Mouse (Mus musculus): ENCODE data around the gene Adam12. TPM values are rescaled to one million over a fixed set of nuclear protein-coding genes. Genes with fewer than 3 reads are reported as not detected.

Gene Adam12
- total RNA-seq (2014; rRNA removed; ENCODE audit: low replicate concordance) = 4.6 and 6.5 TPM in 2 replicates
- 0.96 and 1.0 TPM in 2 replicates for polyA plus RNA-seq (2015; fragmentation: Nextera tagmentation; extraction: Ambion mirVana)

- WGBS = 73% methylated on average over 14 of the region's 14 CpGs
- Histone ChIP-seq H3K27ac (ENCODE audit: low read depth) (no peak within 1 kb of the TSS), H3K9ac (replicated peaks; ENCODE audit: low read depth, low read length) (no peak within 1 kb of the TSS), H3K4me1 (ENCODE audit: control insufficient read depth, insufficient read depth) (peaks cover 6% of the 10 kb centered on the region; the same call in 1 of the 2 replicates), H3K36me3 (replicated peaks; ENCODE audit: control insufficient read depth, insufficient read depth, low read length) (no peaks in the 10 kb centered on the region), H3K9me3 (replicated peaks; ENCODE audit: control insufficient read depth, low read length) (no peaks in the 10 kb centered on the region), H3K27me3 (ENCODE audit: control insufficient read depth, insufficient read depth, low read length) (no peaks in the 10 kb centered on the region), H3K4me3 (ENCODE audit: low read depth, low read length) (no peak within 1 kb of the TSS), H3K4me2 (ENCODE audit: low read depth, low read length) (no peak within 1 kb of the TSS)
- no peak for TF ChIP-seq EP300 (IDR thresholded peaks at IDR 0.05; ENCODE audit: low read depth)
- no peak for ATAC-seq (ENCODE audit: insufficient read depth, low read depth)
- no peak for DNase-seq (ENCODE audit: low spot score)
Measured at GRCm38 (mm10) chr7:134231378-134232346, at the start of gene Adam12. Gene Adam12 (minus strand): TSS chr7:134232146.

DNA sequence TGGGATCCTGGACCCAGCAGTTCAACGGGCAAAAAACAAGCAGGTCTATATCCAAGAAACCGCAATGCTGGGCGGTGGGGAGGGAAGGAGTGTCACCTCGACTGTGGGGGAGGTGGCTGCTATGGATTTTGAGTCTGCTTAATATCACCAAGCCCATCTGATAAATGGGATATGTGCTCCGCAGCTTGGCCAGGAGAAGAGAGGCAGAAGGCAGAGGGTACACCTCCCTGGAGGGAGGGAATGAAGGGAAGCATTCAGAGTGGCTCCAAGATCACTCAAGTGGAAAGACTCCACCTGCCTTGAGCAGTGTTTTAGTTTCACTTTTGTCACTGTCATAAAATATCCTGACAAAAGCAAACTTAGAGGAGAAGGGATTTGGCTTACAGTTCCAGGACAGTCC lies 41.0 kb upstream of the Adam12 start:
- H3K36me3 ChIP-seq (replicated peaks; ENCODE audit: control insufficient read depth, insufficient read depth, low read length) = no peaks in the 10 kb centered on the region
- no peak for ATAC-seq (ENCODE audit: insufficient read depth, low read depth)
- WGBS = 74% methylated on average over 5 of the region's 5 CpGs

GRCm38 (mm10) chr7:134272421-134272820 lies 40.5 kb upstream of the Adam12 start:
- H3K4me1 ChIP-seq (ENCODE audit: control insufficient read depth, insufficient read depth) = no peaks in the 10 kb centered on the region
- H3K9me3 ChIP-seq (replicated peaks; ENCODE audit: control insufficient read depth, low read length) = no peaks in the 10 kb centered on the region
- H3K27me3 ChIP-seq (ENCODE audit: control insufficient read depth, insufficient read depth, low read length) = no peaks in the 10 kb centered on the region
- WGBS = 76% methylated on average over 4 of the region's 4 CpGs
- no peak overlapping the region for H3K27ac ChIP-seq (ENCODE audit: low read depth)
- no peaks in the 10 kb centered on the region for H3K36me3 ChIP-seq (replicated peaks; ENCODE audit: control insufficient read depth, insufficient read depth, low read length)
- ATAC-seq (ENCODE audit: insufficient read depth, low read depth) (no peak), DNase-seq (ENCODE audit: low spot score) (no peak)
- TF ChIP-seq EP300 (IDR thresholded peaks at IDR 0.05; ENCODE audit: low read depth) = no peak
- TF ChIP-seq CTCF (IDR thresholded peaks at IDR 0.05; ENCODE audit: low read depth) = no peak
- H3K4me3 ChIP-seq (ENCODE audit: low read depth, low read length) = no peak overlapping the region
- H3K4me2 ChIP-seq (ENCODE audit: low read depth, low read length) = no peak overlapping the region
- H3K9ac ChIP-seq (replicated peaks; ENCODE audit: low read depth, low read length) = no peak overlapping the region

More for the DNA sequence above, 41.0 kb upstream of the Adam12 start:
- Histone ChIP-seq H3K27me3 (ENCODE audit: control insufficient read depth, insufficient read depth, low read length) (no peaks in the 10 kb centered on the region), H3K27ac (ENCODE audit: low read depth) (no peak overlapping the region), H3K9ac (replicated peaks; ENCODE audit: low read depth, low read length) (no peak overlapping the region), H3K4me2 (ENCODE audit: low read depth, low read length) (no peak overlapping the region), H3K4me1 (ENCODE audit: control insufficient read depth, insufficient read depth) (no peaks in the 10 kb centered on the region), H3K9me3 (replicated peaks; ENCODE audit: control insufficient read depth, low read length) (no peaks in the 10 kb centered on the region), H3K4me3 (ENCODE audit: low read depth, low read length) (no peak overlapping the region)
- TF ChIP-seq EP300 (IDR thresholded peaks at IDR 0.05; ENCODE audit: low read depth) = no peak
- no peak for TF ChIP-seq CTCF (IDR thresholded peaks at IDR 0.05; ENCODE audit: low read depth)
- DNase-seq (ENCODE audit: low spot score) = no peak

GRCm38 (mm10) chr7:134265783-134266182 lies 33.8 kb upstream of the Adam12 start:
- Histone ChIP-seq H3K27ac (ENCODE audit: low read depth) (no peak overlapping the region), H3K4me2 (ENCODE audit: low read depth, low read length) (no peak overlapping the region), H3K9ac (replicated peaks; ENCODE audit: low read depth, low read length) (no peak overlapping the region), H3K27me3 (ENCODE audit: control insufficient read depth, insufficient read depth, low read length) (no peaks in the 10 kb centered on the region), H3K36me3 (replicated peaks; ENCODE audit: control insufficient read depth, insufficient read depth, low read length) (no peaks in the 10 kb centered on the region), H3K4me1 (ENCODE audit: control insufficient read depth, insufficient read depth) (peaks cover 4% of the 10 kb centered on the region; the same call in 1 of the 2 replicates), H3K9me3 (replicated peaks; ENCODE audit: control insufficient read depth, low read length) (no peaks in the 10 kb centered on the region), H3K4me3 (ENCODE audit: low read depth, low read length) (no peak overlapping the region)
- DNase-seq (ENCODE audit: low spot score) (no peak), ATAC-seq (ENCODE audit: insufficient read depth, low read depth) (no peak)
- TF ChIP-seq CTCF (IDR thresholded peaks at IDR 0.05; ENCODE audit: low read depth) = no peak
- 74% methylated on average over 4 of the region's 4 CpGs for WGBS

- H3K36me3 ChIP-seq (replicated peaks; ENCODE audit: control insufficient read depth, insufficient read depth, low read length) = no peaks in the 10 kb centered on the region
- TF ChIP-seq CTCF (IDR thresholded peaks at IDR 0.05; ENCODE audit: low read depth) (peak; percentile 85), EP300 (IDR thresholded peaks at IDR 0.05; ENCODE audit: low read depth) (no peak)
- DNase-seq (ENCODE audit: low spot score) (peak; percentile 33), ATAC-seq (ENCODE audit: insufficient read depth, low read depth) (peak; percentile 51; the same call in 1 of the 2 replicates)
- H3K27ac ChIP-seq (ENCODE audit: low read depth) = no peak overlapping the region
- H3K4me3 ChIP-seq (ENCODE audit: low read depth, low read length) = no peak overlapping the region
- WGBS = 44% methylated on average over 4 of the region's 4 CpGs
- no peaks in the 10 kb centered on the region for H3K9me3 ChIP-seq (replicated peaks; ENCODE audit: control insufficient read depth, low read length)
- no peaks in the 10 kb centered on the region for H3K27me3 ChIP-seq (ENCODE audit: control insufficient read depth, insufficient read depth, low read length)
- H3K4me2 ChIP-seq (ENCODE audit: low read depth, low read length) = no peak overlapping the region
- H3K9ac ChIP-seq (replicated peaks; ENCODE audit: low read depth, low read length) = no peak overlapping the region
- peaks cover 4% of the 10 kb centered on the region; the same call in 1 of the 2 replicates for H3K4me1 ChIP-seq (ENCODE audit: control insufficient read depth, insufficient read depth)
Measured at GRCm38 (mm10) chr7:134263146-134263906, 31.4 kb upstream of the Adam12 start.
